Mouse (Mus musculus) midbrain, embryonic 16.5 days (tissue): ENCODE results near the gene Ankrd27. TPM values are rescaled to one million over a fixed set of nuclear protein-coding genes. Genes with fewer than 3 reads are reported as not detected.

Source experiments
- ATAC-seq: fragments of 200-750 bp; cut with Nextera tagmentation; 2 replicates; pipeline ENCODE4 v1.8.0; 2017; ENCODE audit warnings: moderate TSS enrichment
- H3K27ac ChIP-seq: fragments of 300-500 bp; sonication (generic); 2 replicates; pipeline ENCODE4 v1.5.1; 2014; ENCODE audit warnings: mild to moderate bottlenecking, low read length, mixed read lengths
- H3K27me3 ChIP-seq: fragments of 300-500 bp; sonication (generic); 2 replicates; pipeline ENCODE4 v1.6.1; 2014; ENCODE audit warnings: low read depth, low read length, mixed read lengths; ENCODE audit not compliant: control insufficient read depth, insufficient read depth
- H3K36me3 ChIP-seq: fragments of 300-500 bp; sonication (generic); 2 replicates; pipeline ENCODE4 v1.6.1; 2014; ENCODE audit warnings: mild to moderate bottlenecking, low read length, moderate library complexity, mixed read lengths; ENCODE audit not compliant: control insufficient read depth, insufficient read depth
- H3K4me1 ChIP-seq: fragments of 300-500 bp; sonication (generic); 2 replicates; pipeline ENCODE4 v1.6.1; 2014; ENCODE audit warnings: mild to moderate bottlenecking, low read length, mixed read lengths; ENCODE audit not compliant: control insufficient read depth, insufficient read depth
- H3K4me2 ChIP-seq: fragments of 300-500 bp; sonication (generic); 2 replicates; pipeline ENCODE4 v1.6.1; 2014; ENCODE audit warnings: mild to moderate bottlenecking, low read length, mixed read lengths
- H3K4me3 ChIP-seq: fragments of 300-500 bp; sonication (generic); 2 replicates; pipeline ENCODE4 v1.5.1; 2014; ENCODE audit warnings: low read depth, mild to moderate bottlenecking, low read length, moderate library complexity, mixed read lengths
- H3K9ac ChIP-seq: fragments of 300-500 bp; sonication (generic); 2 replicates; pipeline ENCODE4 v1.6.1; 2014; ENCODE audit warnings: low read depth, low read length, mixed read lengths
- H3K9me3 ChIP-seq: fragments of 300-500 bp; sonication (generic); replicated peaks from 2 replicates; pipeline ENCODE4 v1.6.1; 2014; ENCODE audit warnings: mild to moderate bottlenecking, low read length, mixed read lengths; ENCODE audit not compliant: control insufficient read depth, poor library complexity, severe bottlenecking
- WGBS: fragments of 180-500 bp; shearing (Covaris S2); extraction: QIAGEN DNeasy Blood & Tissue Kit; methylation state at CpG from one replicate; pipeline ENCODE4 v1.1.7; 2014; 5-methylcytosine and 5-hydroxymethylcytosine counted together
- polyA plus RNA-seq: library from polyadenylated mRNA; unstranded; fragments of >200 nt; fragmentation: Nextera tagmentation; extraction: Ambion mirVana; gene quantifications from 2 replicates; pipeline ENCODE4 v1.2.1, GENCODE M21; 2015

Ankrd27 gene
- polyA plus RNA-seq, 1 experiment from 2014 or later: 19.0 TPM

DNA sequence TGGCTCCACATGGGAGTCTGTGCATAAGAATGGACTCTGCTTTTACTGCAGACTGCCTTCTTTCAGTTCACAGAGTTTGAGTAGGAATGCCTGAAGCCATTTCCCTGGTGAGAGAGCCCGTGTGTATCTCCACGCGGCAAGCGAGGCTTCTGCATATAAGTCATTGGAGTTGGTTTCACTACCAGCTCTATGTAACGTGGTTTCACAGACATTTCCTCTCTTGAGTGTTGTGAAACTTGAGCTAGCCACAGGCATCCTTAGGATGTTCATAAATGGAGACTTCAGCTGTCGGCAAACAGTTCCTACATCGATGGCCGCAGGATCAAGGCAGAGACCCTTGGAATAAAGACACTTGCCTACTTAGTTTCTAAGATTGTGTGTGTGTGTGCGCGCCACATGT lies 23.2 kb downstream of the Ankrd27 start:
- Histone ChIP-seq H3K36me3 (peaks cover 11% of the 10 kb centered on the region; the same call in 1 of the 2 replicates), H3K4me2 (no peak overlapping the region), H3K4me1 (no peaks in the 10 kb centered on the region), H3K4me3 (no peak overlapping the region), H3K27ac (no peak overlapping the region), H3K9me3 (no peaks in the 10 kb centered on the region), H3K27me3 (no peaks in the 10 kb centered on the region), H3K9ac (no peak overlapping the region)
- no peak for ATAC-seq
- 93% methylated on average over 10 of the region's 10 CpGs for WGBS

DNA sequence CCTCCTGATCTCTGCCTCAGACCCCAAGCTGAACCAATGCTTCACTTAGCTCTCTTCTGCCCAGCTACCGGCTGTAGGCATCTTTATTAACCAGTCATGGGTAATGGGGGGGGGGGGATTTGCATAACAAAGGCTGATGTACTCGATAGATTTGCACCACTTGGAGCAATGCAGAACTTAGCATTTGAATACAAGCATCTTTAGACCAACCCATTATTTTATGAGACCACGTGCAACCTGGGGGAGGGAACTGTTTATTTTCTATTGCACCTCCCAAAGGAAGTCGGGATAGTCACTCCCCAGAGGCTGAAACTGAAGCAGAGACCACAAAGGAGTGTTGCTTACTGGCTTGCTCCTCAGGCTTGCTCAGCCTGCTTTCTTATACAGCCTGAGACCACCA lies 31.5 kb downstream of the Ankrd27 start:
- Histone ChIP-seq H3K36me3 (peaks cover 21% of the 10 kb centered on the region), H3K27ac (no peak overlapping the region), H3K4me1 (no peaks in the 10 kb centered on the region), H3K4me3 (no peak overlapping the region), H3K4me2 (no peak overlapping the region), H3K9ac (no peak overlapping the region), H3K27me3 (no peaks in the 10 kb centered on the region), H3K9me3 (no peaks in the 10 kb centered on the region)
- ATAC-seq: no peak
- WGBS: 38% methylated on average over 4 of the region's 4 CpGs

DNA sequence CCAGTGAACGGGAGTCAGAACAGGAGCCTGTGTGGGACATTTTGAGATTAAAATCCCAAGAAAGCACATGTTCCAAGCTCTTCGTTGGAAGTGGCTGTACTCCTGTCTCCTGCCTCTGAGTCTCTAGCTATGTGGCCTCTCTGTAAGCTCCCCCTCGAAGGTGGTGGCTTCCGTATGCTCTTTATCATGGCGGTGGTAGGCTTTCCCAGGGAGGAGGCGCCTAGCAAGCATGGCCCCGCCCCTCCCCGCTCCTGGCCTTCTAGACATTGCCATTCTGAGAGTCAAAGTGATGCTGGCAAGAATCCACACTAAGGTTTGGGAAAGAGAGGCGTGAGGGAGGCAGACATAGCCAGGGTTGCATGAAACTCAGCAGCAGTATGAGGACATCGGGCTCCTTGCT lies 36.6 kb downstream of the Ankrd27 start:
- H3K36me3 ChIP-seq: peaks cover 20% of the 10 kb centered on the region
- no peaks in the 10 kb centered on the region for H3K9me3 ChIP-seq
- H3K4me1 ChIP-seq: no peaks in the 10 kb centered on the region
- no peak overlapping the region for H3K4me3 ChIP-seq
- 95% methylated on average over 10 of the region's 10 CpGs for WGBS
- H3K27me3 ChIP-seq: no peaks in the 10 kb centered on the region
- no peak overlapping the region for H3K4me2 ChIP-seq
- no peak for ATAC-seq
- no peak overlapping the region for H3K27ac ChIP-seq
- H3K9ac ChIP-seq: no peak overlapping the region

DNA sequence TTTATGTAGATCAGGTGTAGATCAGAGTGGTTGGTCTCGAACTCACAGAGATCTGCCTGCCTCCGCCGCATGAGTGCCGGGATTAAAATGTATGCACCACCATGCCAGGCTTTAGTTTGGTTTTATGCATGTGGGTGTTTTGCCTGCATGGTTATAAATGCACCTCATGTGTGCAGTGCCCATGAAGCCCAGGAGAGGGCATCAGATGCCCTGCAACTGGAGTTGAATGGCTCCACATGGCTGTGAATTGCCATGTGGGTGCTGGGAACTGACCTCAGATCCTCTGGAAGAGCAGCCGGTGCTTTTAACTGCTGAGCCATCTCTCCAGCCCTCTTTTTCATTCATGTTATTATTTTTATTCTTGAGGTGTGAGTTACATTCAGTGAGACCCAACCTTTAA lies 40.0 kb downstream of the Ankrd27 start:
- H3K36me3 ChIP-seq: peaks cover 18% of the 10 kb centered on the region
- no peaks in the 10 kb centered on the region for H3K9me3 ChIP-seq
- no peak overlapping the region for H3K4me3 ChIP-seq
- H3K9ac ChIP-seq: no peak overlapping the region
- 98% methylated on average over 5 of the region's 5 CpGs for WGBS
- no peak overlapping the region for H3K4me2 ChIP-seq
- H3K27me3 ChIP-seq: no peaks in the 10 kb centered on the region
- no peak for ATAC-seq
- no peaks in the 10 kb centered on the region for H3K4me1 ChIP-seq
- H3K27ac ChIP-seq: no peak overlapping the region

DNA sequence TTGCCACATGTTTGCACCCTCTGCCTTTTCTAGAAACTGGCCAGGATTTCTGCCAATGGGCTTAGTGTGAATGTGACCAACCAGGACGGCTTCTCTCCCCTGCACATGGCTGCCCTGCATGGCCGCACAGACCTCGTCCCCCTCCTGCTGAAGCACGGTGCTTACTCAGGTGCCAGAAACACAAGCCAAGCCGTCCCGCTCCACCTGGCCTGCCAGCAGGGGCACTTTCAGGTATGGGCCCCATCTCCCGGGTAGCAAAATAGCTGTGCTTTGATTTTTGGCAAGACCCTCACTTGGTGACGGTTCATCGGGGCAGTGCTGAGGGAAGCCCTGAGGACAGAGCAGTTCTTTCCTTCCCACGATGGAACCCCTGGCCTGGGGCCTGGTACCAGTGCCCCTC lies 41.3 kb downstream of the Ankrd27 start:
- H3K4me3 ChIP-seq: no peak overlapping the region
- no peaks in the 10 kb centered on the region for H3K27me3 ChIP-seq
- no peak for ATAC-seq
- H3K9me3 ChIP-seq: no peaks in the 10 kb centered on the region
- 91% methylated on average over 10 of the region's 10 CpGs for WGBS
- H3K27ac ChIP-seq: no peak overlapping the region
- no peaks in the 10 kb centered on the region for H3K4me1 ChIP-seq
- H3K36me3 ChIP-seq: peaks cover 16% of the 10 kb centered on the region
- no peak overlapping the region for H3K4me2 ChIP-seq
- no peak overlapping the region for H3K9ac ChIP-seq

DNA sequence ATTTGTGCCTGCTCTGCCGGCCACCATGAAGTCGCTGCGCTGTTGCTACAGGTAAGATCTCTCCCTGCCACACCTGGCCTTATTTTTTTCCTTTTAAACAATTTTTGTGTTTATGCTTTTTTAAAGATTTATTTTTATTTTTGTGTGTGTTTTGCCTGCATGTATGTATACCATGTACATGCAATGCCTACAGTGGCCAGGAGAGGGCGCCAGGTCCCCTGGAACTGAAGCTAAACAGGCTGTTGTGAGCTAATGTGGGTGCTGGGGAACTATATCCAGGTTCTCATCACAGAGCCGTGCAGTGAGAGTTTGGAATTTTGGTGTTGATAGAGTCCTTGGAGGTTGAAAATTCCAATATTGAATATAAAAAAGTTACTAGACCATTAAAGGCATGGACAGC lies 42.5 kb downstream of the Ankrd27 start:
- Histone ChIP-seq H3K9ac (no peak overlapping the region), H3K4me1 (no peaks in the 10 kb centered on the region), H3K4me2 (no peak overlapping the region), H3K36me3 (peaks cover 16% of the 10 kb centered on the region), H3K4me3 (no peak overlapping the region), H3K27ac (no peak overlapping the region), H3K9me3 (no peaks in the 10 kb centered on the region), H3K27me3 (no peaks in the 10 kb centered on the region)
- WGBS: 76% methylated on average over 5 of the region's 5 CpGs
- no peak for ATAC-seq

DNA sequence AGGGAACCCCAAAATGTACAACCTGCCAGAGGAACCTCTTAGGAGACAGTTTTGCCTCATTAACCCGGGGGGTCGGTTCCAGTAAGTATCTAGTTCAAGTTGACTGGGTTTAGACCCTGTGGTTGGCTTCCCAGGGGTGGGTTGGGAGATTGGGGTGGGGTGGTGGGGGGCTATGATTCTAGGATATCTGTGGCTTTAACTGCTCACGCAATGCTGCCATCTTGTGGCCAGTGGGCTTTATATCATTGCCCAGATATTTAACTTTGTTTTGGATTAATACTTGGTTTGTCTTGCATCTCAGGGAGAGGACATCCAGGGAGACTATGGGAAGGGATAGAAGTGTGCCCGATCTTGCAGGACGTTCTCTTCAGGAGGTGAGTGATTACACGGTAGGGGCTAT lies 50.2 kb downstream of the Ankrd27 start:
- H3K27me3 ChIP-seq: no peaks in the 10 kb centered on the region
- H3K36me3 ChIP-seq: peaks cover 38% of the 10 kb centered on the region
- H3K9me3 ChIP-seq: no peaks in the 10 kb centered on the region
- H3K4me1 ChIP-seq: no peaks in the 10 kb centered on the region
- H3K4me2 ChIP-seq: no peak overlapping the region
- WGBS: 70% methylated on average over 6 of the region's 6 CpGs
- H3K27ac ChIP-seq: no peak overlapping the region
- H3K9ac ChIP-seq: no peak overlapping the region
- H3K4me3 ChIP-seq: no peak overlapping the region
- ATAC-seq: no peak

DNA sequence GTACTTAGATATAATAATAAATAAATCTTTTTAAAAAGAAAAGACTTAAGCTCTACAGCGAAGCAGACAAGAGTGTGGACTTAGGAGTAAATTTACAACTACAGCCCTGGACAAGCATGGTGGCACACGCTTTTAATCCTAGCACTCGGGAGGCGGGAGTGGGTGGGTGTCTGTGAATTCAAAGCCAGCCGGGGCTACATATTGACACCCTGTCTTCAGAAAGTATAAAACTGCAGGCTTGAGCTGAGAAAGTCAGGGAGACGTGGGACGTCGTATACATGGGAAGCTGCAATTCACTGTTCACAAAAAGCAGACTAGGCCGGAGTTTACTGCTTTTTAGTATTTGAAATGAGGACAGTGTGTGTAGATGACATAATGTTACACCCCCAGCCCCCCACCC lies 50.8 kb downstream of the Ankrd27 start:
- ATAC-seq: no peak
- WGBS: 94% methylated on average over 9 of the region's 9 CpGs
- Histone ChIP-seq H3K4me2 (no peak overlapping the region), H3K4me1 (no peaks in the 10 kb centered on the region), H3K36me3 (peaks cover 41% of the 10 kb centered on the region), H3K27me3 (no peaks in the 10 kb centered on the region), H3K9ac (no peak overlapping the region), H3K27ac (no peak overlapping the region), H3K9me3 (no peaks in the 10 kb centered on the region), H3K4me3 (no peak overlapping the region)

DNA sequence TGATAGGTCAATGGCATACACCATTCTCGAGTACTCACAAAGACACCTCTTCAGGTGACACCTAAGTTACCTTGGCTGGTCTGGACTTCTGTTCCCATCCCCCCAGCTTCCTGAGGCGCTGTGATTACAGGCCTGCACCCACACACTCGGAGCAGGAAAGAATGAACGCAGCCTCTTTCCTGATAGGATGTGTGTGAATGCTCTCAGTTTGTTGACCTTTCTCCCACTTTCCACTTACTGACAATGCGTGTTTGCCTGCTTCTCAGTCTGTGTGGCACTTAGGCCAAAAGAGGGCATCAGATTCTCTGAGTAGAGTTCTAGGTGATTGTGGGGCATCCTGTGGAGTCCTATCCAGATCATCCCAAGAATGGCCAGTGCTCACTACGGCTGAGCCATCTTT lies 54.0 kb downstream of the Ankrd27 start:
- Histone ChIP-seq H3K9me3 (no peaks in the 10 kb centered on the region), H3K9ac (no peak overlapping the region), H3K4me3 (no peak overlapping the region), H3K4me1 (no peaks in the 10 kb centered on the region), H3K4me2 (no peak overlapping the region), H3K27ac (no peak overlapping the region), H3K27me3 (no peaks in the 10 kb centered on the region), H3K36me3 (peaks cover 49% of the 10 kb centered on the region)
- no peak for ATAC-seq
- WGBS: 89% methylated on average over 6 of the region's 6 CpGs
